9 mouse cellular contexts compared by ENCODE assay signal in the genomic region with DNA sequence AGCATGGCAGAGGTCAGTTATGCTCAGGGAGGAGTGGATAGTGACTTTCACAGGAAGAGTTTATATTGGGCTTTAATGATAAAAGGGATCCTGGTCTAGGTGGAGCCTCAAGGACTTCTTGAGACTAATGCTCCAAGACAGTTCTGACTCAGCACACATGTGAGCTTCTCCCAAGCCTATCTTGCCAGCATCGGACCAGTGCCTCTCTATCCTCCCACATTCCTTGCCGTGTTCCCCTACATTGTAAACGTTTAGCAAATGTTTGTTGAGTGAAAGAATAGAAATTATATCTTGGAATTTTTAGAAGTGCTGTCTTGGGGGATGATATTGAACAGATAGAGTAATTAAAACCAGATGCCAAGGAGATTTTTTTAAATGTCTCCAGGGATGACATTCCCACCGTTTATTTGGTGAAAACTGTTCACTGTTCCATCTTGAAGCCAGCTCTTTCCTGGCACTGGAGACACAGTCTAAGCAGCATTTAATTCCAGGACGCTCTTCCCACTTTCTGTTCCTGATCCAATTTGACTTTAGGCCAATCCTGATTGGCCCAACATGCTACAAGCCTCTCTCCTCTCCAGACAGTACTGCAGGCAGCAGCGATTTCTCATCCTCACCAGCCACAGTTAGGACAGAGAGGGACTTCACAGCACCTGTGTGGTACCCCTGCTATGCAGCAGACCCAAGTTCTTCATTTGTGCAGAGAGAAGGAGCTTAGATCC.
DNase-seq lines count a peak whose midpoint lies in the region.
"Had no signal": no experiment of that assay in that cellular context is flagged by ENCODE, and none has a peak within 500 bp of the region (broad histone marks: within the 10 kb centered on the region; RNA-seq: fewer than 3 reads in every experiment).

No protein-coding gene starts in this region.

- intact Hi-C loops in heart, postnatal 25 days (cut with DNase I) = loop anchor here (10.0 kb wide), 1 partner anchor 961 kb away; no protein-coding TSS in a partner anchor

- DNase-seq in heart, adult 11 months = peak; percentile 68
- no peak for DNase-seq in heart, postnatal 25 days (ENCODE audit: low spot score)
- DNase-seq in urinary bladder, postnatal 14 days (ENCODE audit: low spot score) = peak; percentile 5
- DNase-seq in urinary bladder, adult 2 months (ENCODE audit: low spot score) = no peak
- DNase-seq in cerebellum, postnatal 14 days = peak; percentile 60 to 77
- DNase-seq in ovary, postnatal 10 days (ENCODE audit: low spot score) = no peak
- DNase-seq in embryo, embryonic 10.5 days (ENCODE audit: low spot score) = no peak
- DNase-seq: heart, postnatal 36 days; kidney, postnatal 10 days had no signal

Comparison
In these comparisons a context has a peak if more than half of its experiments do, and no peak if none do; other contexts are left out.
1. DNase-seq: peak in heart, adult 11 months (single experiment), urinary bladder, postnatal 14 days (single experiment) and cerebellum, postnatal 14 days (2 of 2); none in heart, postnatal 25 days (single experiment), urinary bladder, adult 2 months (single experiment), ovary, postnatal 10 days (single experiment) and embryo, embryonic 10.5 days (single experiment).